Mouse (Mus musculus): ENCODE data around the gene Cd160. TPM values are rescaled to one million over a fixed set of nuclear protein-coding genes. Genes with fewer than 3 reads are reported as not detected.
A peak's percentile ranks its signal among the peaks of the same experiment; 100 is the strongest.

Cd160 gene
- total RNA-seq, 2 experiments from 2014 or later: 2.1 TPM; not detected in 1

GRCm38 (mm10) chr3:96832930-96833329 lies 3.8 kb upstream of the Cd160 start:
- no peak for ATAC-seq (replicated peaks; ENCODE audit: poor library complexity)

GRCm38 (mm10) chr3:96829856-96830255 lies 705 bp upstream of the Cd160 start:
- ATAC-seq (replicated peaks; ENCODE audit: poor library complexity): no peak

GRCm38 (mm10) chr3:96828308-96828864 lies 765 bp downstream of the Cd160 start:
- no peak for ATAC-seq (replicated peaks; ENCODE audit: poor library complexity)

- ATAC-seq (replicated peaks; ENCODE audit: poor library complexity): no peak
Measured at GRCm38 (mm10) chr3:96825261-96825660, 3.9 kb downstream of the Cd160 start.

- ATAC-seq (replicated peaks; ENCODE audit: poor library complexity): no peak
Measured at GRCm38 (mm10) chr3:96824614-96825013, 4.5 kb downstream of the Cd160 start.

- no peak for ATAC-seq (replicated peaks; ENCODE audit: poor library complexity)
Measured at GRCm38 (mm10) chr3:96823701-96824100, 5.5 kb downstream of the Cd160 start.

GRCm38 (mm10) chr3:96821581-96821980 lies 7.6 kb downstream of the Cd160 start:
- no peak for ATAC-seq (replicated peaks; ENCODE audit: poor library complexity)

GRCm38 (mm10) chr3:96820116-96820915 lies 8.8 kb downstream of the Cd160 start:
- peak; percentile 29; the same call in 1 of the 2 replicates for ATAC-seq (replicated peaks; ENCODE audit: poor library complexity)

GRCm38 (mm10) chr3:96814342-96814741 lies 14.8 kb downstream of the Cd160 start:
- ATAC-seq (replicated peaks; ENCODE audit: poor library complexity): no peak

- ATAC-seq (replicated peaks; ENCODE audit: poor library complexity): peak; percentile 44
Measured at GRCm38 (mm10) chr3:96813591-96814244, 15.4 kb downstream of the Cd160 start.

GRCm38 (mm10) chr3:96813106-96813505 lies 16.0 kb downstream of the Cd160 start:
- ATAC-seq (replicated peaks; ENCODE audit: poor library complexity): peak; percentile 70

- ATAC-seq (replicated peaks; ENCODE audit: poor library complexity): peak; percentile 85
Measured at GRCm38 (mm10) chr3:96812395-96813091, 16.6 kb downstream of the Cd160 start.

- ATAC-seq (replicated peaks; ENCODE audit: poor library complexity): no peak
Measured at GRCm38 (mm10) chr3:96811232-96811631, 17.9 kb downstream of the Cd160 start.

GRCm38 (mm10) chr3:96808651-96809050 lies 20.5 kb downstream of the Cd160 start:
- no peak for ATAC-seq (replicated peaks; ENCODE audit: poor library complexity)

GRCm38 (mm10) chr3:96808136-96808535 lies 21.0 kb downstream of the Cd160 start:
- no peak for ATAC-seq (replicated peaks; ENCODE audit: poor library complexity)

- ATAC-seq (replicated peaks; ENCODE audit: poor library complexity): no peak
Measured at GRCm38 (mm10) chr3:96802214-96802613, 26.9 kb downstream of the Cd160 start.

- no peak for ATAC-seq (replicated peaks; ENCODE audit: poor library complexity)
Measured at GRCm38 (mm10) chr3:96800254-96800653, 28.9 kb downstream of the Cd160 start.

- ATAC-seq (replicated peaks; ENCODE audit: poor library complexity): no peak
Measured at GRCm38 (mm10) chr3:96788506-96788905, 40.6 kb downstream of the Cd160 start.

GRCm38 (mm10) chr3:96787784-96788183 lies 41.4 kb downstream of the Cd160 start:
- peak; percentile 80 for ATAC-seq (replicated peaks; ENCODE audit: poor library complexity)

GRCm38 (mm10) chr3:96782236-96782635 lies 46.9 kb downstream of the Cd160 start:
- ATAC-seq (replicated peaks; ENCODE audit: poor library complexity): no peak

- ATAC-seq (replicated peaks; ENCODE audit: poor library complexity): no peak
Measured at GRCm38 (mm10) chr3:96777120-96777519, 52.0 kb downstream of the Cd160 start.

Measured in megakaryocyte progenitor cell, adult 5-6 weeks (primary cell).